Mouse (Mus musculus): ENCODE measurements around the gene Arhgap1.

Arhgap1 gene

GRCm38 (mm10) chr2:91646733-91647132, 2.9 kb upstream of the Arhgap1 start:
- peak; percentile 38 to 56 for DNase-seq (ENCODE audit: low spot score in 2 of 2)

GRCm38 (mm10) chr2:91649152-91649551, 508 bp upstream of the Arhgap1 start:
- no peak for DNase-seq (ENCODE audit: low spot score in 2 of 2)

GRCm38 (mm10) chr2:91650360-91650995, 818 bp downstream of the Arhgap1 start:
- no peak for DNase-seq (ENCODE audit: low spot score in 2 of 2)

- no peak for DNase-seq (ENCODE audit: low spot score in 2 of 2)
Observed at GRCm38 (mm10) chr2:91651458-91652258, 2.0 kb downstream of the Arhgap1 start.

- DNase-seq (ENCODE audit: low spot score in 2 of 2), result no peak
Observed at GRCm38 (mm10) chr2:91652863-91653262, 3.2 kb downstream of the Arhgap1 start.

GRCm38 (mm10) chr2:91655388-91655787, 5.7 kb downstream of the Arhgap1 start:
- no peak for DNase-seq (ENCODE audit: low spot score in 2 of 2)

- DNase-seq (ENCODE audit: low spot score in 2 of 2), result no peak
Observed at GRCm38 (mm10) chr2:91655827-91656226, 6.2 kb downstream of the Arhgap1 start.

GRCm38 (mm10) chr2:91656774-91657173, 7.1 kb downstream of the Arhgap1 start:
- no peak for DNase-seq (ENCODE audit: low spot score in 2 of 2)

- DNase-seq (ENCODE audit: low spot score in 2 of 2), result no peak
Observed at GRCm38 (mm10) chr2:91659657-91660056, 10.0 kb downstream of the Arhgap1 start.

- no peak for DNase-seq (ENCODE audit: low spot score in 2 of 2)
Observed at GRCm38 (mm10) chr2:91660981-91661380, 11.3 kb downstream of the Arhgap1 start.

- no peak for DNase-seq (ENCODE audit: low spot score in 2 of 2)
Observed at GRCm38 (mm10) chr2:91664780-91665179, 15.1 kb downstream of the Arhgap1 start.

GRCm38 (mm10) chr2:91666386-91666910, 16.8 kb downstream of the Arhgap1 start:
- no peak for DNase-seq (ENCODE audit: low spot score in 2 of 2)

- DNase-seq (ENCODE audit: low spot score in 2 of 2), result no peak
Observed at GRCm38 (mm10) chr2:91667747-91668146, 18.1 kb downstream of the Arhgap1 start.

- DNase-seq (ENCODE audit: low spot score in 2 of 2), result no peak
Observed at GRCm38 (mm10) chr2:91669326-91669725, 19.7 kb downstream of the Arhgap1 start.

GRCm38 (mm10) chr2:91670038-91670437, 20.4 kb downstream of the Arhgap1 start:
- DNase-seq (ENCODE audit: low spot score in 2 of 2), result no peak

- no peak for DNase-seq (ENCODE audit: low spot score in 2 of 2)
Observed at GRCm38 (mm10) chr2:91673587-91673986, 23.9 kb downstream of the Arhgap1 start.

- DNase-seq (ENCODE audit: low spot score in 2 of 2), result no peak
Observed at GRCm38 (mm10) chr2:91674895-91675294, 25.2 kb downstream of the Arhgap1 start.

- no peak for DNase-seq (ENCODE audit: low spot score in 2 of 2)
Observed at GRCm38 (mm10) chr2:91676420-91676819, 26.8 kb downstream of the Arhgap1 start.

- DNase-seq (ENCODE audit: low spot score in 2 of 2), result no peak
Observed at GRCm38 (mm10) chr2:91676961-91677360, 27.3 kb downstream of the Arhgap1 start.

GRCm38 (mm10) chr2:91682850-91683249, 33.2 kb downstream of the Arhgap1 start:
- DNase-seq (ENCODE audit: low spot score in 2 of 2), result peak in 1 of 2 experiments; percentile 16

GRCm38 (mm10) chr2:91683919-91684318, 34.3 kb downstream of the Arhgap1 start:
- DNase-seq (ENCODE audit: low spot score in 2 of 2), result no peak

- no peak for DNase-seq (ENCODE audit: low spot score in 2 of 2)
Observed at GRCm38 (mm10) chr2:91689452-91689851, 39.8 kb downstream of the Arhgap1 start.
